Mouse (Mus musculus) 416B (cell line): ENCODE data around the gene Aifm2.
A peak's percentile ranks its signal among the peaks of the same experiment; 100 is the strongest.

Experiments
- DNase-seq: peaks from one replicate; pipeline ENCODE4 v3.0.0; 2011; ENCODE audit warnings: low read depth

Gene Aifm2

GRCm38 (mm10) chr10:61714771-61715461 lies at the start of gene Aifm2:
Gene Aifm2 (plus strand): TSS chr10:61715263.
- DNase-seq = peak; percentile 76

GRCm38 (mm10) chr10:61665651-61666050 lies 49.4 kb upstream of the Aifm2 start:
- DNase-seq = no peak

- DNase-seq = no peak
These were observed 45.8 kb upstream of the Aifm2 start for GRCm38 (mm10) chr10:61669289-61669688.

GRCm38 (mm10) chr10:61669896-61670295 lies 45.2 kb upstream of the Aifm2 start:
- DNase-seq = peak; percentile 81

GRCm38 (mm10) chr10:61670758-61671157 lies 44.3 kb upstream of the Aifm2 start:
- DNase-seq = peak; percentile 38

GRCm38 (mm10) chr10:61675935-61676334 lies 39.1 kb upstream of the Aifm2 start:
- DNase-seq = no peak

- DNase-seq = no peak
These were observed 35.5 kb upstream of the Aifm2 start for GRCm38 (mm10) chr10:61679545-61679944.

- peak; percentile 97 for DNase-seq
These were observed 34.8 kb upstream of the Aifm2 start, which contains the start of gene Sar1a for GRCm38 (mm10) chr10:61680015-61680913. Gene Sar1a (plus strand): TSS chr10:61680299.

- DNase-seq = no peak
These were observed 25.7 kb upstream of the Aifm2 start for GRCm38 (mm10) chr10:61689405-61689804.

GRCm38 (mm10) chr10:61693563-61693962 lies 21.5 kb upstream of the Aifm2 start:
- no peak for DNase-seq

GRCm38 (mm10) chr10:61694870-61695670 lies 20.0 kb upstream of the Aifm2 start, which contains the start of gene Tysnd1:
Gene Tysnd1 (plus strand): TSS chr10:61695514.
- DNase-seq = peak; percentile 99

GRCm38 (mm10) chr10:61695703-61696559 lies 19.1 kb upstream of the Aifm2 start:
- no peak for DNase-seq

- no peak for DNase-seq
These were observed 18.6 kb upstream of the Aifm2 start for GRCm38 (mm10) chr10:61696560-61696823.

- DNase-seq = no peak
These were observed 18.0 kb upstream of the Aifm2 start for GRCm38 (mm10) chr10:61697028-61697427.

GRCm38 (mm10) chr10:61704663-61705062 lies 10.4 kb upstream of the Aifm2 start:
- no peak for DNase-seq

- DNase-seq = no peak
These were observed 8.4 kb upstream of the Aifm2 start for GRCm38 (mm10) chr10:61706412-61707375.

GRCm38 (mm10) chr10:61713601-61714000 lies 1.5 kb upstream of the Aifm2 start:
- no peak for DNase-seq

- no peak for DNase-seq
These were observed 917 bp upstream of the Aifm2 start for GRCm38 (mm10) chr10:61714146-61714545.

GRCm38 (mm10) chr10:61715462-61715837 lies 387 bp downstream of the Aifm2 start:
- no peak for DNase-seq
